Mouse (Mus musculus) kidney, embryonic 14.5 days (tissue): ENCODE data around the gene Csrp3. TPM values are rescaled to one million over a fixed set of nuclear protein-coding genes. Genes with fewer than 3 reads are reported as not detected.

ENCODE experiments used
- ATAC-seq: fragments of 200-750 bp; cut with Nextera tagmentation; 2 replicates; pipeline ENCODE4 v1.8.0; 2017; ENCODE audit warnings: moderate number of reproducible peaks, mild to moderate bottlenecking, moderate TSS enrichment, moderate library complexity; ENCODE audit not compliant: low FRiP score, low TSS enrichment
- H3K27ac ChIP-seq: fragments of 300-500 bp; sonication (generic); 2 replicates; pipeline ENCODE4 v1.5.1; 2014; ENCODE audit warnings: low read depth, mild to moderate bottlenecking, low read length, moderate library complexity, mixed read lengths
- H3K27me3 ChIP-seq: fragments of 300-500 bp; sonication (generic); 2 replicates; pipeline ENCODE4 v1.6.1; 2014; ENCODE audit warnings: mild to moderate bottlenecking, low read length; ENCODE audit not compliant: control insufficient read depth, insufficient read depth
- H3K36me3 ChIP-seq: fragments of 300-500 bp; sonication (generic); 2 replicates; pipeline ENCODE4 v1.6.1; 2014; ENCODE audit warnings: low read length, mixed read lengths; ENCODE audit not compliant: control insufficient read depth, insufficient read depth
- H3K4me1 ChIP-seq: fragments of 300-500 bp; sonication (generic); 2 replicates; pipeline ENCODE4 v1.6.1; 2014; ENCODE audit warnings: low read length, mixed read lengths; ENCODE audit not compliant: control insufficient read depth, insufficient read depth
- H3K4me2 ChIP-seq: fragments of 300-500 bp; sonication (generic); replicated peaks from 2 replicates; pipeline ENCODE4 v1.6.1; 2014; ENCODE audit warnings: low read depth, mild to moderate bottlenecking, low read length
- H3K4me3 ChIP-seq: fragments of 300-500 bp; sonication (generic); 2 replicates; pipeline ENCODE4 v1.5.1; 2014; ENCODE audit warnings: mild to moderate bottlenecking, low read length
- H3K9ac ChIP-seq: fragments of 300-500 bp; sonication (generic); 2 replicates; pipeline ENCODE4 v1.6.1; 2014; ENCODE audit warnings: low read depth, mild to moderate bottlenecking, low read length, moderate library complexity
- H3K9me3 ChIP-seq: fragments of 300-500 bp; sonication (generic); 2 replicates; pipeline ENCODE4 v1.6.1; 2016; ENCODE audit warnings: low read length; ENCODE audit not compliant: control insufficient read depth
- WGBS: fragments of 180-500 bp; shearing (Covaris S2); extraction: QIAGEN DNeasy Blood & Tissue Kit; methylation state at CpG from one replicate; pipeline ENCODE4 v1.1.7; 2014; 5-methylcytosine and 5-hydroxymethylcytosine counted together
- polyA plus RNA-seq: library from polyadenylated mRNA; unstranded; fragments of >200 nt; fragmentation: Nextera tagmentation; extraction: Ambion mirVana; gene quantifications from 2 replicates; pipeline ENCODE4 v1.2.1, GENCODE M21; 2014

Gene Csrp3
- polyA plus RNA-seq, 1 experiment from 2014 or later, result 0.26 TPM

- H3K27me3 ChIP-seq, result no peaks in the 10 kb centered on the region
- no peak overlapping the region for H3K4me3 ChIP-seq
- no peaks in the 10 kb centered on the region for H3K9me3 ChIP-seq
- H3K9ac ChIP-seq, result no peak overlapping the region
- no peak overlapping the region for H3K4me2 ChIP-seq
- H3K36me3 ChIP-seq, result no peaks in the 10 kb centered on the region; the same call in 1 of the 2 replicates
- WGBS, result 92% methylated on average over 4 of the region's 4 CpGs
- no peaks in the 10 kb centered on the region for H3K4me1 ChIP-seq
- no peak for ATAC-seq
- H3K27ac ChIP-seq, result no peak overlapping the region
These were observed 11.5 kb upstream of the Csrp3 start for GRCm38 (mm10) chr7:48859362-48859761.

GRCm38 (mm10) chr7:48858257-48858656 lies 10.4 kb upstream of the Csrp3 start:
- Histone ChIP-seq H3K4me2 (no peak overlapping the region), H3K4me3 (no peak overlapping the region), H3K27ac (no peak overlapping the region), H3K36me3 (no peaks in the 10 kb centered on the region), H3K27me3 (no peaks in the 10 kb centered on the region), H3K9ac (no peak overlapping the region), H3K9me3 (no peaks in the 10 kb centered on the region), H3K4me1 (no peaks in the 10 kb centered on the region)
- 50% methylated on average over 1 of the region's 1 CpGs for WGBS
- no peak for ATAC-seq

GRCm38 (mm10) chr7:48855461-48855860 lies 7.6 kb upstream of the Csrp3 start:
- H3K36me3 ChIP-seq, result no peaks in the 10 kb centered on the region
- no peak overlapping the region for H3K9ac ChIP-seq
- ATAC-seq, result no peak
- no peak overlapping the region for H3K4me3 ChIP-seq
- H3K4me1 ChIP-seq, result no peaks in the 10 kb centered on the region
- no peaks in the 10 kb centered on the region for H3K9me3 ChIP-seq
- WGBS, result 94% methylated on average over 3 of the region's 3 CpGs
- H3K4me2 ChIP-seq, result no peak overlapping the region
- H3K27me3 ChIP-seq, result no peaks in the 10 kb centered on the region
- no peak overlapping the region for H3K27ac ChIP-seq

GRCm38 (mm10) chr7:48853496-48853895 lies 5.7 kb upstream of the Csrp3 start:
- Histone ChIP-seq H3K4me1 (no peaks in the 10 kb centered on the region), H3K4me2 (no peak overlapping the region), H3K9ac (no peak overlapping the region), H3K36me3 (no peaks in the 10 kb centered on the region), H3K9me3 (no peaks in the 10 kb centered on the region), H3K27ac (no peak overlapping the region), H3K27me3 (no peaks in the 10 kb centered on the region), H3K4me3 (no peak overlapping the region)
- WGBS, result 85% methylated on average over 13 of the region's 13 CpGs
- no peak for ATAC-seq

GRCm38 (mm10) chr7:48851529-48852104 lies 3.8 kb upstream of the Csrp3 start:
- H3K27me3 ChIP-seq, result no peaks in the 10 kb centered on the region
- 88% methylated on average over 6 of the region's 6 CpGs for WGBS
- H3K9ac ChIP-seq, result no peak overlapping the region
- no peak for ATAC-seq
- no peaks in the 10 kb centered on the region for H3K36me3 ChIP-seq
- H3K4me3 ChIP-seq, result no peak overlapping the region
- H3K4me1 ChIP-seq, result no peaks in the 10 kb centered on the region
- no peak overlapping the region for H3K4me2 ChIP-seq
- H3K9me3 ChIP-seq, result no peaks in the 10 kb centered on the region
- no peak overlapping the region for H3K27ac ChIP-seq

GRCm38 (mm10) chr7:48846755-48847154 lies 1.1 kb downstream of the Csrp3 start:
- Histone ChIP-seq H3K4me2 (no peak overlapping the region), H3K27me3 (no peaks in the 10 kb centered on the region), H3K9me3 (no peaks in the 10 kb centered on the region), H3K9ac (no peak overlapping the region), H3K27ac (no peak overlapping the region), H3K4me1 (0 out of 2 replicates have a peak, but pooled peaks cover 5% of the 10 kb centered on the region), H3K36me3 (no peaks in the 10 kb centered on the region), H3K4me3 (no peak overlapping the region)
- no peak for ATAC-seq
- WGBS, result 68% methylated on average over 6 of the region's 6 CpGs

- Histone ChIP-seq H3K27me3 (no peaks in the 10 kb centered on the region), H3K4me2 (no peak overlapping the region), H3K36me3 (no peaks in the 10 kb centered on the region), H3K4me3 (no peak overlapping the region), H3K4me1 (0 out of 2 replicates have a peak, but pooled peaks cover 5% of the 10 kb centered on the region), H3K9me3 (no peaks in the 10 kb centered on the region), H3K27ac (no peak overlapping the region), H3K9ac (no peak overlapping the region)
- WGBS, result 60% methylated on average over 12 of the region's 12 CpGs
- ATAC-seq, result peak; percentile 66; the same call in 1 of the 2 replicates
These were observed 2.4 kb downstream of the Csrp3 start for GRCm38 (mm10) chr7:48845213-48845973.

GRCm38 (mm10) chr7:48843541-48843940 lies 4.3 kb downstream of the Csrp3 start:
- WGBS, result 83% methylated on average over 5 of the region's 5 CpGs
- H3K27me3 ChIP-seq, result no peaks in the 10 kb centered on the region
- H3K27ac ChIP-seq, result no peak overlapping the region
- no peak overlapping the region for H3K9ac ChIP-seq
- H3K9me3 ChIP-seq, result no peaks in the 10 kb centered on the region
- no peaks in the 10 kb centered on the region for H3K36me3 ChIP-seq
- H3K4me2 ChIP-seq, result no peak overlapping the region
- H3K4me3 ChIP-seq, result no peak overlapping the region
- 0 out of 2 replicates have a peak, but pooled peaks cover 5% of the 10 kb centered on the region for H3K4me1 ChIP-seq
- ATAC-seq, result no peak

GRCm38 (mm10) chr7:48842353-48842752 lies 5.5 kb downstream of the Csrp3 start:
- H3K4me2 ChIP-seq, result no peak overlapping the region
- H3K9me3 ChIP-seq, result no peaks in the 10 kb centered on the region
- H3K36me3 ChIP-seq, result no peaks in the 10 kb centered on the region
- no peak overlapping the region for H3K9ac ChIP-seq
- H3K27ac ChIP-seq, result no peak overlapping the region
- no peak for ATAC-seq
- 72% methylated on average over 3 of the region's 3 CpGs for WGBS
- H3K4me3 ChIP-seq, result no peak overlapping the region
- no peaks in the 10 kb centered on the region for H3K27me3 ChIP-seq
- 0 out of 2 replicates have a peak, but pooled peaks cover 5% of the 10 kb centered on the region for H3K4me1 ChIP-seq
